ENCODE assay signal across 9 mouse cellular contexts in genomic region chr6:92665530-92665989, GRCm38 (mm10). TPM values are rescaled to one million over a fixed set of nuclear protein-coding genes. Genes with fewer than 3 reads are reported as not detected.
A peak's percentile ranks its signal among the peaks of the same experiment; 100 is the strongest.
DNase-seq lines count a peak whose midpoint lies in the region; ATAC-seq and TF ChIP-seq lines count a peak whose summit lies in the region.
"Had no signal": no experiment of that assay in that cellular context is flagged by ENCODE, and none has a peak within 500 bp of the region (broad histone marks: within the 10 kb centered on the region; RNA-seq: fewer than 3 reads in every experiment).

No protein-coding gene starts in this region.

- peaks cover 11% of the 10 kb centered on the region for H3K4me1 ChIP-seq in heart, embryonic 12.5 days (replicated peaks)
- H3K4me1 ChIP-seq in lung, embryonic 14.5 days (ENCODE audit: insufficient read depth), result 0 out of 2 replicates have a peak, but pooled peaks cover 3% of the 10 kb centered on the region

- peak; percentile 77 for TF ChIP-seq CTCF in lung, embryonic 14.5 days (IDR thresholded peaks at IDR 0.05; ENCODE audit: low read depth)

- H3K27me3 ChIP-seq in heart, embryonic 12.5 days (replicated peaks), result no peaks in the 10 kb centered on the region
- H3K27me3 ChIP-seq in lung, embryonic 14.5 days (ENCODE audit: insufficient read depth, low read length), result no peaks in the 10 kb centered on the region

- WGBS in heart, embryonic 12.5 days, result 0% methylated on average over 1 of the region's 1 CpGs
- WGBS in large intestine, adult 2 months, result 0% methylated on average over 1 of the region's 1 CpGs
- 6% methylated on average over 1 of the region's 1 CpGs for WGBS in lung, embryonic 14.5 days

- no peaks in the 10 kb centered on the region for H3K9me3 ChIP-seq in heart, embryonic 12.5 days (replicated peaks)
- no peaks in the 10 kb centered on the region for H3K9me3 ChIP-seq in lung, embryonic 14.5 days (ENCODE audit: low read depth, low read length)

- 0 out of 2 replicates have a peak overlapping the region, but pooled peaks have one; percentile 5 for H3K4me2 ChIP-seq in heart, embryonic 12.5 days
- no peak overlapping the region for H3K4me2 ChIP-seq in lung, embryonic 14.5 days

- no peaks in the 10 kb centered on the region for H3K36me3 ChIP-seq in heart, embryonic 12.5 days
- no peaks in the 10 kb centered on the region for H3K36me3 ChIP-seq in lung, embryonic 14.5 days (ENCODE audit: insufficient read depth)

- ATAC-seq in heart, embryonic 12.5 days (ENCODE audit: insufficient number of reproducible peaks, low FRiP score), result no peak
- ATAC-seq in lung, embryonic 14.5 days (ENCODE audit: insufficient read depth), result peak; percentile 47; the same call in 1 of the 2 replicates
- ATAC-seq in megakaryocyte, adult 5-6 weeks (ENCODE audit: poor library complexity, severe bottlenecking), result no peak

- peak; percentile 28 for DNase-seq in thymus, postnatal 4 days
- DNase-seq in thymus, postnatal 36 days, result no peak
- DNase-seq in embryo, embryonic 11 days, result peak; percentile 73
- peak; percentile 2 for DNase-seq in large intestine, adult 2 months (ENCODE audit: low read depth, low spot score)
- peak; percentile 92 for DNase-seq in lung, embryonic 14.5 days
- DNase-seq in retina, embryonic 14.5 days (ENCODE audit: low spot score), result peak; percentile 81

- no peak overlapping the region for H3K4me3 ChIP-seq in heart, embryonic 12.5 days
- H3K4me3 ChIP-seq in lung, embryonic 14.5 days (ENCODE audit: low read depth, low read length), result no peak overlapping the region

- H3K27ac ChIP-seq in heart, embryonic 12.5 days (ENCODE audit: poor library complexity, severe bottlenecking), result no peak overlapping the region
- no peak overlapping the region for H3K27ac ChIP-seq in lung, embryonic 14.5 days (ENCODE audit: low read depth)
- H3K27ac ChIP-seq: macrophage had no signal

- H3K9ac ChIP-seq in heart, embryonic 12.5 days, result no peak overlapping the region
- no peak overlapping the region for H3K9ac ChIP-seq in lung, embryonic 14.5 days

RNA-seq across cellular contexts. Expression of gene Prickle2, which starts 40.4 kb away (rescaled TPM):
- polyA plus RNA-seq in heart, embryonic 12.5 days (2016; fragmentation: Nextera tagmentation; extraction: Ambion mirVana), result 7.9 and 8.9 TPM in 2 replicates
- polyA plus RNA-seq in large intestine, adult 2 months (2012; rRNA removed), result 1.2 and 2.7 TPM in 2 replicates
- polyA plus RNA-seq in lung, embryonic 14.5 days (2014; fragmentation: Nextera tagmentation; extraction: Ambion mirVana), result 11.0 TPM in 2 replicates
- total RNA-seq in megakaryocyte, adult 5-6 weeks (2015), result 0.02 TPM in 1 of 2 replicates, not detected in the other
- total RNA-seq in megakaryocyte, adult 5-6 weeks (2017), result not detected in 2 replicates

Comparison
In these comparisons a context has a peak if more than half of its experiments do, and no peak if none do; other contexts are left out.
1. DNase-seq: peak in thymus, postnatal 4 days (single experiment), embryo, embryonic 11 days (single experiment), large intestine, adult 2 months (single experiment), lung, embryonic 14.5 days (single experiment) and retina, embryonic 14.5 days (single experiment); none in thymus, postnatal 36 days (0 of 2).